Mouse (Mus musculus) megakaryocyte, embryonic 14.5 days (primary cell): ENCODE data around the gene Gab3. TPM values are rescaled to one million over a fixed set of nuclear protein-coding genes. Genes with fewer than 3 reads are reported as not detected.
"Not testable (repeated sequence)": the region's sequence is repeated elsewhere in the genome, so short reads cannot be mapped to it uniquely, and the experiment has no call there.

ENCODE experiments used
- H3K27me3 ChIP-seq: replicated peaks from 2 replicates; pipeline ENCODE3; 2012; ENCODE audit warnings: inconsistent platforms
- H3K36me3 ChIP-seq: replicated peaks from 2 replicates; pipeline ENCODE3; 2012; ENCODE audit warnings: low read length, inconsistent platforms, mixed read lengths
- H3K4me1 ChIP-seq: 2 replicates; pipeline ENCODE4 v1.6.1; 2012; ENCODE audit warnings: inconsistent platforms
- H3K4me3 ChIP-seq: replicated peaks from 2 replicates; pipeline ENCODE3; 2012; ENCODE audit warnings: moderate library complexity, mild to moderate bottlenecking, inconsistent platforms
- H3K9me3 ChIP-seq: 2 replicates; pipeline ENCODE4 v1.6.1; 2012; ENCODE audit warnings: inconsistent platforms
- FLI1 ChIP-seq: IDR thresholded peaks from 2 replicates; pipeline ENCODE4 v1.6.1; 2012; ENCODE audit warnings: low read length, inconsistent platforms, mixed read lengths
- GATA1 ChIP-seq: IDR thresholded peaks from 3 replicates; pipeline ENCODE4 v1.6.1; 2012; ENCODE audit warnings: mixed read lengths, low read length, inconsistent platforms, borderline replicate concordance
- polyA plus RNA-seq: library from polyadenylated mRNA; stranded (reverse); fragments of >175 nt; gene quantifications from 2 replicates; pipeline ENCODE4 v1.2.3, GENCODE M21; 2012; ENCODE audit warnings: low replicate concordance; ENCODE audit not compliant: insufficient read depth

Gab3 gene
- polyA plus RNA-seq, 1 experiment = 0.41 TPM

DNA sequence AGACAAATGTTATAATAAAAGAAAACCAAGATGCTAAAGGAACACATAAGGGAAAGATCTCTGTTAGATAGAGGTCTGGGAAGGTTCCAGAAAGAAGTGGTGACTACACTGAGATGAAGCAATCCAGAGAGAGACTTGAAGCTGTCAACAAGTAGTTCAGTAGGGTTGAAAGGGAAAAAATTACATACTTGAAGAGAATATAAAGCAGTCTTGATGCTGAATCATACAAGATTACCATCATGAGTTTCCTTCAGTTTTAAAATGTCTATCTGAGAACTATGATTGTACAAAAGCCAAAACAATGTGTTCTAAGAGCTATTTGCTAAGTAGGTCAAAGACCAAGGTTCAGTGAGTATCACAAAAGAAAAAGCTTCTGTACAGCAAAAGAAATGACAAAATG lies 48.6 kb downstream of the Gab3 start:
- peaks cover 1% of the 10 kb centered on the region for H3K27me3 ChIP-seq
- no peak for TF ChIP-seq GATA1
- TF ChIP-seq FLI1 = no peak
- H3K9me3 ChIP-seq = no peaks in the 10 kb centered on the region
- no peaks in the 10 kb centered on the region for H3K4me1 ChIP-seq
- H3K4me3 ChIP-seq = no peak overlapping the region
- H3K36me3 ChIP-seq = no peaks in the 10 kb centered on the region

DNA sequence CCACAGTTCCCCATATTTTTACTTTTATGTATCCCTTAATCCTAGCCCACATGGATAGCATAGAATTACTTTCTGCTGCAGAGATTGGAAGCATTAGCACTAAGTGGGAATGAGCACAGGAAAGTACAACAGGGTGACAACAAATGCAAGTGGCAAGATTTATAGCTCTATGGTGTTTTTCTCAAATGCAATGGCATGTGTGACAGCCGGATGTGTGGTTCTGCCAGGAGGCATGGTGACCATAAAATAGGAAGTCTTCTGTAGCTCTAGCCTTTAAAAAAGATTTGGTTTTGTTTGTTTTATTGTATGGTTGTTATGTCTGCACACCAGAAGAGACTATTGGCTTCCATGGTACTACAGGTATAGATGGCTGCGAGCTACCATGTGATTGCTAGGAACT lies 50.1 kb downstream of the Gab3 start:
- no peaks in the 10 kb centered on the region for H3K9me3 ChIP-seq
- H3K27me3 ChIP-seq = peaks cover 1% of the 10 kb centered on the region
- no peaks in the 10 kb centered on the region for H3K36me3 ChIP-seq
- no peak overlapping the region for H3K4me3 ChIP-seq
- TF ChIP-seq GATA1 (no peak), FLI1 (no peak)
- no peaks in the 10 kb centered on the region for H3K4me1 ChIP-seq

DNA sequence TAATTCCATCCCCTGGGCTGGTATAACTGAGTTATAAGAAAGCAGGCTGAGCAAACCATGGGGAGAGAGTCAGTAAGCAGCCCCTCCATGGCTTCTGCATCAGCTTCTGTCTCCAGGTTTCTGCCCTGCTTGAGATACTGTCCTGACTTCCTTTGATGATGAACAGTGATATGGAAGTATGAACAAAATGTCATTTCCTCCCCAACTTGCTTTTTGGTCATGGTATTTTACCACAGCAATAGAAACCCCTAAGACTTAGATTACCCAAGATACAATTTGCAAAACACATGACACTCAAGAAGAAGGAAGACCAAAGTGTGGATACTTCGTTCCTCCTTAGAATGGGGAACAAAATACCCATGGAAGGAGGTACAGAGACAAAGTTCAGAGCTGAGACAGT lies 51.2 kb downstream of the Gab3 start:
- H3K27me3 ChIP-seq, H3K4me3 ChIP-seq, H3K4me1 ChIP-seq, H3K9me3 ChIP-seq, H3K36me3 ChIP-seq: not testable (repeated sequence)

DNA sequence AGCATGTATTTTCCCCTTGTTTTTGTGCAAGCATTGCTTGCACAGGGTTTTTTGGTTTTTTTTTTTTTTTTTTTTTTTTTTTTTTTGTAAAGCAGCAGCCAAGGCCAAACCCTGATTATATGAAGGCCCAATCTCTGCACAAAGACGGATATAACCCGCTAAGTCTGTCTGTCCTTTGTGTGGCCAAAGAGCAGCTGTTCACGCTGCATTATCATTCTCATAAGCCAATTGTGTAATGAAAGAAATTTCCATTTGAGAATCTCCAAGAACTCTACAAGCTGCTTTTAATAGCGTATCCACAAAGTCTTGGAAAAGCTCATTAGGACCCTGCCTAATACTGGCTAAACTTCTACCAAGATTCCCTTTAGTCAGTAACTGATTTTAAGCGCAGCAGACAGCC lies 101.5 kb downstream of the Gab3 start:
- no peak for TF ChIP-seq GATA1
- no peaks in the 10 kb centered on the region for H3K9me3 ChIP-seq
- H3K4me3 ChIP-seq = no peak overlapping the region
- H3K36me3 ChIP-seq = peaks cover 8% of the 10 kb centered on the region
- H3K4me1 ChIP-seq = no peaks in the 10 kb centered on the region
- no peaks in the 10 kb centered on the region for H3K27me3 ChIP-seq

DNA sequence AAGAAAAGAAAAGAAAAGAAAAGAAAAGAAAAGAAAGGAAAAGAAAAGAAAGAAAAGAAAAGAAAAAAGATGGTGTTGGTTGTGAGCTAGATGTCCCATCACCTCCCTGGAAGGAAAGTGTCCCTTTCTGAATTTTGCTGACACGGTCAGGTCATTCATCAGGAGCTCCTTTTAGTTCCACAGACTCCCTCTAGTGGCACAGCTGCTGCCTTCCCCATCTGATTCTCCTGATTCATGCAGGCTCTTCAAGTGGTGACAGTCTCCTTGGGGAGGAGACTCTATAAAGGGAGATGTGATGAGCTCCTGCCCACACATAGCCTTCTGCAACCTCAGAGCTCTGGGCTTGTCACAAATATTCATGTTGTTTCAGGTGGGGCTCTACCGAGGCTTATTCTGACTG lies 122.4 kb downstream of the Gab3 start:
- not testable (repeated sequence) for H3K27me3 ChIP-seq, H3K4me3 ChIP-seq, H3K36me3 ChIP-seq, H3K4me1 ChIP-seq, H3K9me3 ChIP-seq

DNA sequence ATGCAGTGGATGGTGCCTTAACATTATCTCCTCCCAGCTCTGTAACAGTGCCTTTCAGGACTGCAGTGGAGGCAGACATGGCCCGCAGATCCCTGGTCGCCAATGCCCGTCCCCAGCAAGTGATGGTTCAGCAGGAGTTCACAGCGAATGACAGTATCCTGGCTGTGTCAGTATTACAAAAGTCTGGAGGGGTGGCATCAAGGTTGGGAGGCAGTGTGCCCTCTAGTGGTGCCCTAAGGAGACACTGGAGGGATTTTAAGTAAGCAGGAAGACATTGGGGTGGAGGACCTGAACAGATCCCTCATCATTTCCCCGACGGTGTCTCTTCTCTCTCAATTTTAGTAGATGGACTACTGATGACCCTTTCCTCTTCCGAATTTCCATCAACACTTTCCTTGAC lies 126.1 kb downstream of the Gab3 start:
- not testable (repeated sequence) for H3K27me3 ChIP-seq, H3K4me3 ChIP-seq, H3K4me1 ChIP-seq, H3K9me3 ChIP-seq, H3K36me3 ChIP-seq

Other genes with a start within 250 kb of the Gab3 start
- 0.03 TPM in 1 of 2 replicates, not detected in the other for gene Gm5936, start 248.3 kb downstream of the Gab3 start, polyA plus RNA-seq
- gene Dkc1, start 10.4 kb upstream of the Gab3 start, polyA plus RNA-seq = 1.8 and 9.2 TPM in 2 replicates
- gene Mpp1, start 45.6 kb upstream of the Gab3 start, polyA plus RNA-seq = 3.6 and 11.2 TPM in 2 replicates
- gene Smim9, start 78.3 kb upstream of the Gab3 start, polyA plus RNA-seq = not detected in 2 replicates